Mouse (Mus musculus) heart, embryonic 12.5 days (tissue): ENCODE results near the gene Ndufc2. TPM values are rescaled to one million over a fixed set of nuclear protein-coding genes. Genes with fewer than 3 reads are reported as not detected.

Experiments
- ATAC-seq: fragments of 200-750 bp; cut with Nextera tagmentation; 2 replicates; pipeline ENCODE4 v1.8.0; 2017; ENCODE audit warnings: moderate TSS enrichment, moderate library complexity; ENCODE audit not compliant: insufficient number of reproducible peaks, low FRiP score
- H3K27ac ChIP-seq: fragments of 300-500 bp; sonication (generic); 2 replicates; pipeline ENCODE4 v1.5.1; 2016; ENCODE audit warnings: mild to moderate bottlenecking, moderate library complexity; ENCODE audit not compliant: poor library complexity, severe bottlenecking
- H3K27me3 ChIP-seq: fragments of 300-500 bp; sonication (generic); replicated peaks from 2 replicates; pipeline ENCODE4 v1.6.1; 2016; ENCODE audit warnings: mild to moderate bottlenecking, moderate library complexity
- H3K36me3 ChIP-seq: fragments of 300-500 bp; sonication (generic); 2 replicates; pipeline ENCODE4 v1.6.1; 2016; ENCODE audit warnings: mild to moderate bottlenecking, moderate library complexity
- H3K4me1 ChIP-seq: fragments of 300-500 bp; sonication (generic); replicated peaks from 2 replicates; pipeline ENCODE4 v1.6.1; 2016; ENCODE audit warnings: mild to moderate bottlenecking
- H3K4me2 ChIP-seq: fragments of 300-500 bp; sonication (generic); 2 replicates; pipeline ENCODE4 v1.6.1; 2016; ENCODE audit warnings: mild to moderate bottlenecking, moderate library complexity
- H3K4me3 ChIP-seq: fragments of 300-500 bp; sonication (generic); 2 replicates; pipeline ENCODE4 v1.5.1; 2016; ENCODE audit warnings: mild to moderate bottlenecking
- H3K9ac ChIP-seq: fragments of 300-500 bp; sonication (generic); 2 replicates; pipeline ENCODE4 v1.6.1; 2016; ENCODE audit warnings: mild to moderate bottlenecking, moderate library complexity
- H3K9me3 ChIP-seq: fragments of 300-500 bp; sonication (generic); replicated peaks from 2 replicates; pipeline ENCODE4 v1.6.1; 2016; ENCODE audit warnings: mild to moderate bottlenecking, moderate library complexity
- WGBS: fragments of 180-500 bp; shearing (Covaris S2); methylation state at CpG from one replicate; pipeline ENCODE4 v1.1.7; 2016; 5-methylcytosine and 5-hydroxymethylcytosine counted together
- polyA plus RNA-seq: library from polyadenylated mRNA; unstranded; fragments of >200 nt; fragmentation: Nextera tagmentation; extraction: Ambion mirVana; gene quantifications from 2 replicates; pipeline ENCODE4 v1.2.1, GENCODE M21; 2016

Gene Ndufc2
- polyA plus RNA-seq, 1 experiment from 2014 or later, result 580 TPM

DNA sequence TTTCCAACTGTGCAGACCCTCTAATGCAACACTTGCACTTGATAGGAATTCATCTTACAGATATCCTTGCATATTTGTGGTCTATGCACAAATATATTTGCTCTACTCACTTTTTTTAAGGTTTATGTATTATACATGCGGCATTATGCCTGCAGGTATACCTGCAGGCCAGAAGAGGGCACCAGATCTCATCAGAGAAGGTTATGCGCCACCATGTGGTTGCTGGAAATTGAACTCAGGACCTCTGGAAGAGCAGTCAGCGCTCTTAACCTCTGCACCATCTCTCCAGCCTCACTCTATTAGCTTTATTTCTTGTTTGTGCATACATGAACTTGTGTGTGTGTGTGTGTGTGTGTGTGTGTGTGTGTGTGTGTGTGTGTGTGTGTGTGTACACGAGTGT is 38.3 kb upstream of the Ndufc2 start:
- Histone ChIP-seq H3K9ac (no peak overlapping the region), H3K9me3 (no peaks in the 10 kb centered on the region), H3K27me3 (no peaks in the 10 kb centered on the region), H3K4me1 (0 out of 2 replicates have a peak, but pooled peaks cover under 1% of the 10 kb centered on the region), H3K27ac (no peak overlapping the region), H3K36me3 (no peaks in the 10 kb centered on the region), H3K4me3 (no peak overlapping the region), H3K4me2 (no peak overlapping the region)
- no peak for ATAC-seq
- WGBS, result 31% methylated on average over 4 of the region's 4 CpGs

DNA sequence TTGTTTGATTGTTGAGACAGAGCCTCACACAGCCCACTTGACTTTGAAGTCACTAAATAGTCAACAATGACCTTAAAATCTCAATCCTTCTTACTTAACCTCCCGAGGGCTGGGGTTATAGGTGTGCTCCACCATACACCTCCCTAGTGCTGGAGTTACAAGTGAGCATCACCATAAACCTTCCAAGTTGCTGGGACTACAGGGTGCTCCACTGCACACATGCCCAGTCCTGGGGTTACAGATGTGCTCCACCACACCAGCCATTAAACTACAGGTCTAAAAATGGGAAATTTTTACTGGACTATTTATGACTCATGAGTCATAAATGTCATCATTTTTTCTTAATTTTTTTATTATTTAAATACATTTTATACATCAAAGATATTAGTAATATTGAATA is 33.9 kb upstream of the Ndufc2 start:
- no peaks in the 10 kb centered on the region for H3K36me3 ChIP-seq
- peaks cover 2% of the 10 kb centered on the region for H3K4me1 ChIP-seq
- H3K9me3 ChIP-seq, result no peaks in the 10 kb centered on the region
- no peak for ATAC-seq
- WGBS, result 63% methylated on average over 1 of the region's 1 CpGs
- H3K4me2 ChIP-seq, result no peak overlapping the region
- no peaks in the 10 kb centered on the region for H3K27me3 ChIP-seq
- no peak overlapping the region for H3K4me3 ChIP-seq
- no peak overlapping the region for H3K9ac ChIP-seq
- H3K27ac ChIP-seq, result no peak overlapping the region

DNA sequence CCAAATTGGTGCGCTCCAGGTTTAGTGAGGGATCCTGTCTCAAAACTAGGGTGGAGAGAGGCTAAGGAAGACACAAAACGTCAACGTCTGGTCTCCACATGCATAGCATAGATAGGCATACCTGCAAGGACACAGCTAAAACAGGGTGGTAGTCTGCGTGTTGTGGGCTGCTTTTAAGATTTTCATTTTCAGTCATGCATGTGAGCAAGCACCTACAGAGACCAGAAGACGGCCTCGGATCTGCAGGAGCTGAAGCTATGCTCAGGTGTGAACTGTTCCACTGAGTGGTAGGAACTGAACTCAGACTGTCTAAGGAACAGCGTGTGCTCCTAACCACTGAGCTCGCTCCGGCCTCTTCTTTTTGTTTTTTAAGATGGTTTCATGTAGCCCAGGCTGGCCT is 24.7 kb upstream of the Ndufc2 start:
- ATAC-seq, result no peak
- Histone ChIP-seq H3K4me1 (peaks cover 12% of the 10 kb centered on the region), H3K27ac (no peak overlapping the region), H3K4me3 (no peak overlapping the region), H3K27me3 (no peaks in the 10 kb centered on the region), H3K9ac (no peak overlapping the region), H3K9me3 (no peaks in the 10 kb centered on the region), H3K36me3 (peaks cover 54% of the 10 kb centered on the region), H3K4me2 (no peak overlapping the region)
- 90% methylated on average over 9 of the region's 9 CpGs for WGBS

DNA sequence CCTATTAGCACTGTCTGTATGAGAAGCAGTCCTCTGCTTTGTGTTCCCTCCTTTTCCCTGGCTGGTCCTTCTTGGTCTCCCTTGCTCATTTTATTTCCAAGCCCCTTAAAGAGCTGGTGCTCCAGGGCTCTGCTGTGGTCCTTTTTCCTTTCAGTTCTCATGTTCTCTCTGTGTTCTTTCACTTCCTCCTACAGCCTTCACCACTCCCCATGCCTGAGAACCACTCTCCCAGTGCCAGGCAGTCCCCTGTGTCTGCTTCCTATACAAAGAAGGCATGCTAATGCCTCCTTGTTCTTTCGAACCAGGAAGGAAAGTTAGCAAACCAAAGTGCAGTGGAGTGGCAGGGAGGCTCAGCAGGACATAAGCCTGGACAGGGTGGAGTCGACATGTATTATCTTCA is 23.9 kb upstream of the Ndufc2 start:
- peaks cover 61% of the 10 kb centered on the region for H3K36me3 ChIP-seq
- H3K27ac ChIP-seq, result no peak overlapping the region
- no peaks in the 10 kb centered on the region for H3K27me3 ChIP-seq
- WGBS, result 83% methylated on average over 2 of the region's 2 CpGs
- no peak overlapping the region for H3K4me2 ChIP-seq
- no peak overlapping the region for H3K9ac ChIP-seq
- peaks cover 9% of the 10 kb centered on the region for H3K4me1 ChIP-seq
- no peaks in the 10 kb centered on the region for H3K9me3 ChIP-seq
- no peak for ATAC-seq
- no peak overlapping the region for H3K4me3 ChIP-seq

DNA sequence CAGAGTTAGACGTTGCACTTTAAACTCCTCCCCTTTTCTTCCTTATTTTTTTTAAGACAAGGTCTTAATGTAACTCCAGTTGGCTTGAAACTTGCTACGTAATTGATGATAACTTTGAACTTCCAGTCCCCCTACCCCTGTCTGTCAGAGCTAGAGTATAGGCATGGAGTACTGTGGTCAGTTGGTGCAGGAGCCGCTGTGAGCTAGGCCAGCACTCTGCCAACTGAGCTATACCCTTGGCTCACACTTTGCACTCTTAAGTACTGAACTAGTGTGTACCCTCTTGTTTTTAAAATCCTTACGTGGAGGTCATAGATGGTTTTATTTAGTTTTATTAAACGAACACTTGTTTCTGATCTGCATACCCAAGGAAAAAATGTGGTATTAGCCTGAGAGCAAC is 20.5 kb upstream of the Ndufc2 start:
- WGBS, result 91% methylated on average over 5 of the region's 5 CpGs
- H3K4me2 ChIP-seq, result no peak overlapping the region
- H3K4me1 ChIP-seq, result no peaks in the 10 kb centered on the region
- H3K9me3 ChIP-seq, result no peaks in the 10 kb centered on the region
- peaks cover 85% of the 10 kb centered on the region for H3K36me3 ChIP-seq
- H3K9ac ChIP-seq, result no peak overlapping the region
- H3K27me3 ChIP-seq, result no peaks in the 10 kb centered on the region
- no peak for ATAC-seq
- H3K4me3 ChIP-seq, result no peak overlapping the region
- H3K27ac ChIP-seq, result no peak overlapping the region

DNA sequence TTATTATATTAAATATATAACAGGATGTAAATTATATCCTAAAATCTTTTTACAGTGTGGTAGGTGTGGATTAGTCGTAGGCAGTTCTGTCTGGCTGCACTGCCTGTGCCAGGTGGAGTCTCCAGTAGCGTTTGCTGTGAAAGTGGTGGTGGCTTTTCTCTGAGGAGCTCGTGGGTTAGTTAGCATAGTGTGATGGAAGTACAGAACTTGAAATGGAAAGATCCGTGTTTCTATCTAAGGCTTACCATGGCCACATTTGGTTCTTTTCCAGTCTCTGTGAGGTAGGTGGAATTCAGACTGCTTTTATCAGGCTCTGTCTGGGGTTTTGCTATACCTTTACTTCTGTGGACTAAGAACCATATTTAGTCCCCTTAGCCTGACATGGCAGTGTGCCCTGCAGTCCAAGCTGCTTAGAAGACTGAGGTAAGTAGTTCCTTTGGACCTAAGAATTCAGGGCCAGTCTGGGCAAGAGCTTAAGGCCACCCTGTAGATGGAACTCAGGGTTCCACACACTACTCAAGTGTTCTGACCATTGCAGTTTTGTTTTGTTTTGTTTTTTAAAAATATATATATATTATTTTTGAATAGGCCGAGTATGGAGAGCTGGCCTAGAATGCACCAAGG is 19.2 kb upstream of the Ndufc2 start:
- Histone ChIP-seq H3K9ac (no peak overlapping the region), H3K27me3 (no peaks in the 10 kb centered on the region), H3K4me2 (no peak overlapping the region), H3K36me3 (peaks cover 85% of the 10 kb centered on the region), H3K27ac (no peak overlapping the region), H3K9me3 (no peaks in the 10 kb centered on the region), H3K4me3 (no peak overlapping the region), H3K4me1 (no peaks in the 10 kb centered on the region)
- WGBS, result 91% methylated on average over 5 of the region's 5 CpGs
- no peak for ATAC-seq

DNA sequence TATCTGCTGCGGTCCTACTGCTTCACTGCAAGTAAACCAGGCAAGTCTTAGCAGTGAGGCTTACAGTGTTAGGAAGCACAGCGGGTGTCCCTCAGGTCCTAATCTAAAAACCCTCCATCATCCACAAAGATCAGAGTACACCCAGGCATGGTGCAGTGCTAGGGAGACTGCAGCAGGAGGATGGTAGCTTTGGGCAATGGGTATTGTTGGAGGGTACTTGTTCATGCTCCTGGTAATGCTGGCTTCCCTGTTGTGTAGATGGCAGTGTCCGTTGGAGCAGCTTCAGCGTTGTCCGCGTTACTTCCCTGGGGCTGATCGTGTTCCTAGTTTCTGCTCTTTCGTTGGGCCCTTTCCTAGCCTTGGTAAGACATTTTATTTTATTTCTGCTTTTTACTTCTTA is 17.1 kb upstream of the Ndufc2 start:
- no peaks in the 10 kb centered on the region for H3K27me3 ChIP-seq
- no peak for ATAC-seq

DNA sequence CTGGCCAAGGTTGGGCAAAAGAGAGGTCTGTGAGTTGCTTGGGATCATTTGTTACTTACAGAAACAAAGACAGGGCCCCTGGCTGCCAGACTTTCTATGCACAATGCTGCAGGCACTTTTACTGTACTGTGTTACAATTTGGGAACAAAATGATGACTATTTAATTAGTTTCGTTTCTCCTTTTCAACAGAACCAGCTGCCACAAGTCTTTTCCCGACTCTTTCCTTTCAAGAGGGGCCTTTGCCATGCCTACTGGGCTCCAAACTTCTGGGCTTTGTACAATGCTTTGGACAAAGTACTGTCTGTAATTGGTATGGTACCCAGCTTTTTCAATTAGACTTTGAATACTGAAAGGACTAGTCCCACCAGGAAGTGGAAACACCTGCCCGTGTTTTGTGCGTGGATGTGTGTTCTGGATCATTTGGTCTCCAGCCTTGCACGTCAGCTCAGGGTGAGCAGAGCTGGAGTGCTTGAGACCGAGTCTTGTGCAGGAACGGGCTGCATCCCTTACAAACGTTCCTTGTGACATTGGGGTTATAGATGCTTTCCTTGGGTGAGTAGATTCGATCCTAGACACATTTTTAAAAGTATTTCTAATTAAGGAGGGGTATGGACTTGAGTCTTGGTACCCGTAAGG is 16.2 kb upstream of the Ndufc2 start:
- Histone ChIP-seq H3K27me3 (no peaks in the 10 kb centered on the region), H3K36me3 (peaks cover 92% of the 10 kb centered on the region)

More for the DNA sequence above, 17.1 kb upstream of the Ndufc2 start:
- H3K4me3 ChIP-seq, result no peak overlapping the region
- no peaks in the 10 kb centered on the region for H3K9me3 ChIP-seq
- H3K4me1 ChIP-seq, result no peaks in the 10 kb centered on the region
- no peak overlapping the region for H3K9ac ChIP-seq
- peaks cover 92% of the 10 kb centered on the region for H3K36me3 ChIP-seq
- no peak overlapping the region for H3K27ac ChIP-seq
- no peak overlapping the region for H3K4me2 ChIP-seq
- 93% methylated on average over 8 of the region's 8 CpGs for WGBS

DNA sequence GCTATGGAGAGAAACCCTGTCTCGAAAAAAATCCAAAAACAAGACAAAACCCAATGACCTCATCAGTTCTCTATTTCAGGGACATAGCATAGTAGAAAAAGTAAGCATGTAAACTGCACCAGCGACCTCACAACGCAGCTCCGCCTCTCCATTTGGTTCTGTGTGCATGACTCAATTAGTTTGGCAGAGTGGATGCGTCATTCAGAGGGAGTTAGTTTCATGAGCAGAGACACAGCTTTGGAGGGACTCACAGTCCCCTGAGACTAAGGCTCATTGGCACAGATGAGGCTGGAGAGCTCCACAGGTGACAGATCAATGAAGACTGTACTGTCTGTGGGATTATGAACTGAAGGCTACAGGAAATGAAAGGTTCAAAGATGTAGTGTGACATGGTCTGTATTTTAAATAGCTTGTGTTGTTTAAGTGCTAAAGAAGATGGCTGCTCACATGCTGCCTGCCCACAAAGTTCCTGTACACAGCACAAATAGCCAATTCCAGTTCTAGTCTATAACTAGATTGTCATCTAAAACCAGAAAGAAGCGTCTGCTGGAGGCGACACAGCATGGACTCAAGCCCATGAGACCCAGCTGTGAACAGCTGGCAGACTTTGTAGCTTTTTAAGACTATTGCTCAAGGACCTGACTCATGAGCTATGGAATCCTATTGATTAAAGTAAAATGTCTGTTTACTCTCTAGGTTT is 13.5 kb upstream of the Ndufc2 start:
- 91% methylated on average over 7 of the region's 7 CpGs for WGBS
- Histone ChIP-seq H3K27ac (no peak overlapping the region), H3K4me1 (no peaks in the 10 kb centered on the region), H3K36me3 (peaks cover 90% of the 10 kb centered on the region), H3K27me3 (no peaks in the 10 kb centered on the region), H3K4me3 (no peak overlapping the region), H3K9ac (no peak overlapping the region), H3K9me3 (no peaks in the 10 kb centered on the region), H3K4me2 (no peak overlapping the region)
- ATAC-seq, result no peak

More for the DNA sequence above, 16.2 kb upstream of the Ndufc2 start:
- H3K27ac ChIP-seq, result no peak overlapping the region
- H3K9me3 ChIP-seq, result no peaks in the 10 kb centered on the region
- H3K4me1 ChIP-seq, result no peaks in the 10 kb centered on the region
- ATAC-seq, result no peak
- no peak overlapping the region for H3K4me3 ChIP-seq
- H3K9ac ChIP-seq, result no peak overlapping the region
- no peak overlapping the region for H3K4me2 ChIP-seq
- WGBS, result 94% methylated on average over 10 of the region's 10 CpGs

DNA sequence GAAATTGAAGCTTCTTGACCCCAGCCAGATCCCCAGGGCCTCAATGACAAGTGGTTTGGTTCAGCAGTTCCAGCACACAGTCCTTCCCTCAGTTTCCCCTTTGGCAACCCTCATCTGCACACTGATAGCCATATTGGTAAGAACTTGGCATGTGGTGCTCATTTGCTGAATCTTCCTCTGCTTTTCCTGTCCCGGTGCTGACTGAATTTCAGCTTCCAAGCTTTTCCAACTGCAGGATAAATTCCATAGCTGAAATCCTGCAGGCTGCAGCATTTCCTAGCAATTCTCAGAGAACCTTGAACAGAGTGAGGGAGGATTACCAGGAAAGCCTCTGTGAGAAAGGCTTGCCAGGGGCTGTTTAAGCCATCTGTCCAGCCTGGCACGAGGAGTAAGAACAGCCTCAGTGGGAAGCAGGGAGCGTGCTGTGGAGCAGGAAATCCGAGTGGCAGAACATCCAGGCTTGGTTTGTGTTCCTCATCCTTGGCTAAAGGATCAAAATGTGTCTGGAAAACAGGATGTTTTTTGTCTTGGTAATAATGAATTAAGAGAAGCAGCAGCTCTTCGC is 12.9 kb upstream of the Ndufc2 start:
- no peaks in the 10 kb centered on the region for H3K4me1 ChIP-seq
- no peak overlapping the region for H3K27ac ChIP-seq
- WGBS, result 89% methylated on average over 5 of the region's 5 CpGs
- H3K27me3 ChIP-seq, result no peaks in the 10 kb centered on the region
- no peak overlapping the region for H3K9ac ChIP-seq
- H3K36me3 ChIP-seq, result peaks cover 90% of the 10 kb centered on the region
- H3K4me2 ChIP-seq, result no peak overlapping the region
- no peaks in the 10 kb centered on the region for H3K9me3 ChIP-seq
- no peak for ATAC-seq
- no peak overlapping the region for H3K4me3 ChIP-seq

DNA sequence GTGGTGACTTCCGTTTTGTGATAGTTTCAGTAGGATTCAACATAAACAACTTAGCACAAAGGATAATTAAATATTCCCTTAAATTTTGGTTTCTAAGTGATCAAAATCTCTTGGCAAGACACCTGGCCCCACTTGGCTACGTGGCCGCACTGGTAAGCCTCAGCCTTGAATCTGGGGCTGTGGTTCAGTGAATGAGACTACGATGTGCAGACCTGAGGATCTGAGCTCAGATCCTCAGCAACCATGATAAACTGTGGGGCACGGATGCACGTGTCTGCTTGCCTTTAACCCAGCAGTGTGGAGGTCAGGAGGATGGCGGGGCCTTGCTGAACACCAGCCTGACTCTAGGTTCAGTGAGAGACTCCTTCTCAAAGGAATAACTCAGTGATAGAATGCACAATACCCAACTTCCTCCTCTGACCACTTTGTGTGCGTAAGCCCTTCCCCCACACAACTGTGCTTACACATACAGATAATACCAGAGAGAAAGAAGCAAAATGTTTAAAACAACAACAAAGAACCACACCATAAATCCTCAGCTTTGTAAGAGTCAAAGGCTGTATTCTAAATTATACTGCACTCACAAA is 12.1 kb upstream of the Ndufc2 start:
- Histone ChIP-seq H3K9ac (no peak overlapping the region), H3K4me2 (no peak overlapping the region), H3K27me3 (no peaks in the 10 kb centered on the region), H3K9me3 (no peaks in the 10 kb centered on the region), H3K27ac (no peak overlapping the region), H3K4me3 (no peak overlapping the region), H3K4me1 (no peaks in the 10 kb centered on the region), H3K36me3 (peaks cover 93% of the 10 kb centered on the region)
- 89% methylated on average over 8 of the region's 8 CpGs for WGBS
- no peak for ATAC-seq
